Mouse (Mus musculus) monocyte, adult 5-6 weeks (primary cell): ENCODE data around the gene Mpv17l2. TPM values are rescaled to one million over a fixed set of nuclear protein-coding genes. Genes with fewer than 3 reads are reported as not detected.

Experiments
- ATAC-seq: fragments of 153-309, 156-312 bp; replicated peaks from 2 replicates; pipeline ENCODE4 v1.8.0; 2017; ENCODE audit warnings: mild to moderate bottlenecking; ENCODE audit not compliant: low TSS enrichment, insufficient number of reproducible peaks, severe bottlenecking, poor library complexity, low FRiP score
- total RNA-seq: library from RNA; stranded (forward); fragments of 200-1000, 200-491, 200-594 nt; gene quantifications from 3 replicates; pipeline ENCODE4 v1.2.3, GENCODE M21; 2017

The Mpv17l2 gene
- total RNA-seq, 1 experiment from 2014 or later = 4.8 TPM

DNA sequence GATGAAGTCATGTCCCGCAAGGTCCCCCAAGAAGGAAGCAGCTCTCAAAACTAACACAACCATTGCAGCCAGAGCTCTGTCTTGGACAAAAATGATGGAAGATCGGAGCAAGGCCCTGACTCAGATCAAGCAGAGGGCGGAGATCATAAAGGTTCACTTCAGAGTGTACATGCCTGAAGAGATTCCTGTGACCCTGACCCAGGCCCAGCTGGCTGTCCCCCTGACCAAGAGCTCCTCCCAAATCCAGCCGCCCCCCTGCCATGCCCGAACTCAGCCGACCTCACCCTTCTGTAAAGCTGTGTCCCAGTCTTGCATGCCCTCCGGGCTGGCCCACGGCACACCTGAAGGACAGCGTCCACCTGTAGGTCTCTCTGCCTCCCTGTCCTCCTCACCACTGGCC is 51.0 kb downstream of the Mpv17l2 start:
- ATAC-seq = no peak

Other genes starting within 250 kb of the Mpv17l2 start
- gene Fkbp8, start 233.2 kb downstream of the Mpv17l2 start, total RNA-seq = 147 to 174 TPM (median 173 TPM) in 3 replicates
- gene Kxd1, start 233.0 kb downstream of the Mpv17l2 start, total RNA-seq = 63.0 to 84.2 TPM (median 67.0 TPM) in 3 replicates
- gene Ell, start 221.5 kb downstream of the Mpv17l2 start, total RNA-seq = 13.9 to 16.9 TPM (median 15.1 TPM) in 3 replicates
- gene Isyna1, start 166.6 kb downstream of the Mpv17l2 start, total RNA-seq = 9.3 to 16.3 TPM (median 15.3 TPM) in 3 replicates
- 83.1 to 151 TPM (median 94.1 TPM) in 3 replicates for gene Ssbp4, start 152.1 kb downstream of the Mpv17l2 start, total RNA-seq
- 28.5 to 42.6 TPM (median 42.2 TPM) in 3 replicates for gene Lrrc25, start 144.8 kb downstream of the Mpv17l2 start, total RNA-seq
- gene Gdf15, start 128.5 kb downstream of the Mpv17l2 start, total RNA-seq = 0.19 to 3.8 TPM in 2 of 3 replicates, not detected in the other
- 2.3 to 4.9 TPM (median 3.3 TPM) in 3 replicates for gene Pgpep1, start 100.6 kb downstream of the Mpv17l2 start, total RNA-seq
- 69.1 to 93.3 TPM (median 80.9 TPM) in 3 replicates for gene Lsm4, start 87.7 kb downstream of the Mpv17l2 start, total RNA-seq
- 131 to 182 TPM (median 168 TPM) in 3 replicates for gene Jund, start 62.0 kb downstream of the Mpv17l2 start, total RNA-seq
- gene Iqcn, start 57.5 kb downstream of the Mpv17l2 start, total RNA-seq = 0.67 to 0.78 TPM in 2 of 3 replicates, not detected in the other
- gene Gm3336, start 42.4 kb downstream of the Mpv17l2 start, total RNA-seq = not detected in 3 replicates
- 0.10 to 0.19 TPM in 2 of 3 replicates, not detected in the other for gene Pde4c, start 37.2 kb downstream of the Mpv17l2 start, total RNA-seq
- 0.85 to 5.4 TPM (median 2.5 TPM) in 3 replicates for gene Rab3a, start 6.3 kb downstream of the Mpv17l2 start, total RNA-seq
- gene Pik3r2, start 15.8 kb upstream of the Mpv17l2 start, total RNA-seq = 5.5 to 12.7 TPM (median 10.3 TPM) in 3 replicates
- gene Mast3, start 44.1 kb upstream of the Mpv17l2 start, total RNA-seq = 9.6 to 28.2 TPM (median 11.6 TPM) in 3 replicates
- gene Il12rb1, start 47.5 kb upstream of the Mpv17l2 start, total RNA-seq = 2.7 to 11.0 TPM (median 7.9 TPM) in 3 replicates
- gene Arrdc2, start 78.8 kb upstream of the Mpv17l2 start, total RNA-seq = 24.6 to 27.9 TPM (median 26.7 TPM) in 3 replicates
- not detected in 3 replicates for gene Kcnn1, start 102.3 kb upstream of the Mpv17l2 start, total RNA-seq
- gene Ccdc124, start 113.0 kb upstream of the Mpv17l2 start, total RNA-seq = 32.1 to 34.0 TPM (median 32.6 TPM) in 3 replicates
- gene Slc5a5, start 131.8 kb upstream of the Mpv17l2 start, total RNA-seq = not detected in 3 replicates
- gene Rpl18a, start 136.5 kb upstream of the Mpv17l2 start, total RNA-seq = 1,371 to 1,607 TPM (median 1,447 TPM) in 3 replicates
- 13.9 to 21.9 TPM (median 17.2 TPM) in 3 replicates for gene Map1s, start 145.0 kb upstream of the Mpv17l2 start, total RNA-seq